In the genomic region with DNA sequence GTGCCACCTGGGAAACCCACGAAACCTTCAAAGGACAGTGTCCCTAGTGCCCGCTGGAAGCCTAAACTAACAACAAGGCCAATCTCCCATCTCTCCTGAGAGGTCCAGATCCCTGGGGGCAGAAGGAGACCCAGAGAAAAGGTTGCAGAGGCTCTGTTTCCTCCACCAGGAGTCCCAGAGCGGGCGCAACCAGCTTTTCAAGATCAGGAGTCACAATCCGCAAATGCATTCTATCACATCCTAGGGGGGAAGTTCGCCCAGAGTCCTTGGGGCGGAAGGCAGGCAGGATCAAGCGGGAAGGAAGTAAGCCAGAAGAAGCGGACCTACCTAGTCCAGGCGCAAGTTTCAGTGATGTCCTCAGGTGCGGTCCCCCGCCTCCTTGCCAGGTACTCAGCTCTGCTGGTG, we compare ENCODE assay signal across 10 mouse cellular contexts. TPM values are rescaled to one million over a fixed set of nuclear protein-coding genes. Genes with fewer than 3 reads are reported as not detected.
DNase-seq lines count a peak whose midpoint lies in the region; ATAC-seq and TF ChIP-seq lines count a peak whose summit lies in the region.
"Had no signal": no experiment of that assay in that cellular context is flagged by ENCODE, and none has a peak within 500 bp of the region (broad histone marks: within the 10 kb centered on the region; RNA-seq: fewer than 3 reads in every experiment).

No protein-coding gene starts in this region.

- no peak for ATAC-seq in kidney, embryonic 14.5 days (ENCODE audit: low FRiP score, low TSS enrichment)
- ATAC-seq in forebrain, postnatal 0 days: no peak
- no peak for ATAC-seq in midbrain, embryonic 12.5 days (ENCODE audit: low FRiP score, low read depth)

- H3K36me3 ChIP-seq in kidney, embryonic 14.5 days (ENCODE audit: control insufficient read depth, insufficient read depth, low read length): no peaks in the 10 kb centered on the region
- H3K36me3 ChIP-seq in forebrain, postnatal 0 days (ENCODE audit: insufficient read depth): no peaks in the 10 kb centered on the region
- no peaks in the 10 kb centered on the region for H3K36me3 ChIP-seq in midbrain, embryonic 12.5 days
- H3K36me3 ChIP-seq: G1E had no signal

- H3K4me2 ChIP-seq in kidney, embryonic 14.5 days (replicated peaks; ENCODE audit: low read depth, low read length): peak overlapping the region; percentile 56
- H3K4me2 ChIP-seq in forebrain, postnatal 0 days (ENCODE audit: low read depth): peak overlapping the region; percentile 52
- H3K4me2 ChIP-seq in midbrain, embryonic 12.5 days (replicated peaks): peak overlapping the region; percentile 65

- DNase-seq in kidney, adult 9 months: no peak
- peak; percentile 58 for DNase-seq in cerebellum, adult 11-12 months
- DNase-seq in forebrain, postnatal 0 days: peak; percentile 33
- no peak for DNase-seq in urinary bladder, postnatal 14 days (ENCODE audit: low spot score)
- no peak for DNase-seq in ovary, postnatal 14 days (ENCODE audit: low spot score)
- DNase-seq in kidney, postnatal 36 days: no peak

- TF ChIP-seq CTCF in forebrain, postnatal 0 days (IDR thresholded peaks at IDR 0.05; ENCODE audit: low read depth): peak; percentile 13; the same call in 1 of the 2 replicates

- no peak overlapping the region for H3K9ac ChIP-seq in kidney, embryonic 14.5 days (ENCODE audit: low read depth, low read length)
- H3K9ac ChIP-seq in forebrain, postnatal 0 days: peak overlapping the region; percentile 51
- no peak overlapping the region for H3K9ac ChIP-seq in midbrain, embryonic 12.5 days (replicated peaks)

- H3K27me3 ChIP-seq in kidney, embryonic 14.5 days (ENCODE audit: control insufficient read depth, insufficient read depth, low read length): peaks cover 4% of the 10 kb centered on the region; the same call in 1 of the 2 replicates
- no peaks in the 10 kb centered on the region for H3K27me3 ChIP-seq in forebrain, postnatal 0 days (ENCODE audit: insufficient read depth, low read length)
- H3K27me3 ChIP-seq in midbrain, embryonic 12.5 days: peaks cover 12% of the 10 kb centered on the region

- 29% methylated on average over 12 of the region's 12 CpGs for WGBS in kidney, embryonic 14.5 days
- WGBS in forebrain, postnatal 0 days: 26% methylated on average over 12 of the region's 12 CpGs
- WGBS in midbrain, embryonic 12.5 days: 29% methylated on average over 12 of the region's 12 CpGs

- H3K9me3 ChIP-seq in kidney, embryonic 14.5 days (ENCODE audit: control insufficient read depth, low read length): no peaks in the 10 kb centered on the region
- no peaks in the 10 kb centered on the region for H3K9me3 ChIP-seq in forebrain, postnatal 0 days (ENCODE audit: low read length)
- H3K9me3 ChIP-seq in midbrain, embryonic 12.5 days: no peaks in the 10 kb centered on the region
- H3K9me3 ChIP-seq: G1E had no signal

- H3K4me1 ChIP-seq in kidney, embryonic 14.5 days (ENCODE audit: control insufficient read depth, insufficient read depth, low read length): no peaks in the 10 kb centered on the region
- H3K4me1 ChIP-seq in forebrain, postnatal 0 days (ENCODE audit: insufficient read depth): no peaks in the 10 kb centered on the region
- no peaks in the 10 kb centered on the region for H3K4me1 ChIP-seq in midbrain, embryonic 12.5 days

- peak overlapping the region; percentile 31 for H3K4me3 ChIP-seq in kidney, embryonic 14.5 days (ENCODE audit: low read length)
- peak overlapping the region; percentile 45 for H3K4me3 ChIP-seq in forebrain, postnatal 0 days (ENCODE audit: low read depth, low read length)
- peak overlapping the region; percentile 43 for H3K4me3 ChIP-seq in midbrain, embryonic 12.5 days

- H3K27ac ChIP-seq in kidney, embryonic 14.5 days (ENCODE audit: low read depth, low read length): no peak overlapping the region
- H3K27ac ChIP-seq in forebrain, postnatal 0 days (ENCODE audit: low read depth, low read length): peak overlapping the region; percentile 23
- no peak overlapping the region for H3K27ac ChIP-seq in midbrain, embryonic 12.5 days (replicated peaks)

RNA-seq across cellular contexts. Expression of a gene that starts 1.0 kb away (rescaled TPM):
- 1.1 TPM in 2 replicates for polyA plus RNA-seq in kidney, embryonic 14.5 days (2014; fragmentation: Nextera tagmentation; extraction: Ambion mirVana)
- 60.6 and 74.8 TPM in 2 replicates for total RNA-seq in forebrain, postnatal 0 days (2014; rRNA removed)
- polyA plus RNA-seq in forebrain, postnatal 0 days (2015; fragmentation: Nextera tagmentation; extraction: Ambion mirVana): 15.9 and 27.8 TPM in 2 replicates
- polyA plus RNA-seq in midbrain, embryonic 12.5 days (2016; fragmentation: Nextera tagmentation; extraction: Ambion mirVana): 6.4 and 7.4 TPM in 2 replicates
- total RNA-seq: neutrophil, adult 5-6 weeks had no signal
- polyA plus RNA-seq: G1E had no signal

Comparison
In these comparisons a context has a peak if more than half of its experiments do, and no peak if none do; other contexts are left out.
1. DNase-seq: peak in cerebellum, adult 11-12 months (single experiment) and forebrain, postnatal 0 days (single experiment); none in kidney, adult 9 months (single experiment), urinary bladder, postnatal 14 days (single experiment), ovary, postnatal 14 days (single experiment) and kidney, postnatal 36 days (0 of 2).
2. Peak in every context shown above with its lines, with median percentiles within 50 percentile points of each other: H3K4me2 ChIP-seq and H3K4me3 ChIP-seq.